Mouse (Mus musculus) stomach, postnatal 0 days (tissue): ENCODE data around the gene Zscan10. TPM values are rescaled to one million over a fixed set of nuclear protein-coding genes. Genes with fewer than 3 reads are reported as not detected.
"Not testable (repeated sequence)": the region's sequence is repeated elsewhere in the genome, so short reads cannot be mapped to it uniquely, and the experiment has no call there.

Source experiments
- ATAC-seq: fragments of 200-750 bp; cut with Nextera tagmentation; 2 replicates; pipeline ENCODE4 v1.8.0; 2017; ENCODE audit not compliant: low FRiP score, low TSS enrichment
- DNase-seq: peaks from one replicate; pipeline ENCODE4 v3.0.0-alpha.2; 2016; ENCODE audit warnings: low spot score
- H3K27ac ChIP-seq: fragments of 300-500 bp; sonication (generic); replicated peaks from 2 replicates; pipeline ENCODE4 v1.5.1; 2014; ENCODE audit warnings: mild to moderate bottlenecking, control low read depth
- H3K27me3 ChIP-seq: fragments of 300-500 bp; sonication (generic); 2 replicates; pipeline ENCODE4 v1.6.1; 2014; ENCODE audit warnings: low read length; ENCODE audit not compliant: control insufficient read depth, insufficient read depth
- H3K36me3 ChIP-seq: fragments of 300-500 bp; sonication (generic); 2 replicates; pipeline ENCODE4 v1.6.1; 2014; ENCODE audit warnings: low read length, mixed read lengths; ENCODE audit not compliant: control insufficient read depth, insufficient read depth
- H3K4me1 ChIP-seq: fragments of 300-500 bp; sonication (generic); replicated peaks from 2 replicates; pipeline ENCODE4 v1.6.1; 2014; ENCODE audit warnings: antibody characterized with exemption; ENCODE audit not compliant: control insufficient read depth, insufficient read depth
- H3K4me2 ChIP-seq: fragments of 300-500 bp; sonication (generic); replicated peaks from 2 replicates; pipeline ENCODE4 v1.6.1; 2014; ENCODE audit warnings: low read depth, mild to moderate bottlenecking, control low read depth, moderate library complexity
- H3K4me3 ChIP-seq: fragments of 300-500 bp; sonication (generic); 2 replicates; pipeline ENCODE4 v1.5.1; 2014; ENCODE audit warnings: low read depth, low read length, control low read depth
- H3K9ac ChIP-seq: fragments of 300-500 bp; sonication (generic); 2 replicates; pipeline ENCODE4 v1.6.1; 2014; ENCODE audit warnings: mild to moderate bottlenecking, low read length, control low read depth, mixed read lengths
- H3K9me3 ChIP-seq: fragments of 300-500 bp; sonication (generic); 2 replicates; pipeline ENCODE4 v1.6.1; 2016; ENCODE audit warnings: low read length; ENCODE audit not compliant: control insufficient read depth
- CTCF ChIP-seq: IDR thresholded peaks from 2 replicates; pipeline ENCODE4 v1.5.1; 2016; ENCODE audit warnings: antibody characterized with exemption, low read depth, mild to moderate bottlenecking, moderate library complexity
- EP300 ChIP-seq: optimal IDR thresholded peaks from 2 replicates; pipeline ENCODE3; 2016; ENCODE audit warnings: antibody characterized with exemption
- WGBS: fragments of 180-500 bp; shearing (Covaris S2); extraction: QIAGEN DNeasy Blood & Tissue Kit; methylation state at CpG from one replicate; pipeline ENCODE4 v1.1.7; 2014; 5-methylcytosine and 5-hydroxymethylcytosine counted together
- polyA plus RNA-seq: library from polyadenylated mRNA; unstranded; fragments of >200 nt; fragmentation: Nextera tagmentation; extraction: Ambion mirVana; gene quantifications from 2 replicates; pipeline ENCODE4 v1.2.1, GENCODE M21; 2015

Zscan10 gene
- polyA plus RNA-seq, 1 experiment from 2014 or later: 0.05 TPM

DNA sequence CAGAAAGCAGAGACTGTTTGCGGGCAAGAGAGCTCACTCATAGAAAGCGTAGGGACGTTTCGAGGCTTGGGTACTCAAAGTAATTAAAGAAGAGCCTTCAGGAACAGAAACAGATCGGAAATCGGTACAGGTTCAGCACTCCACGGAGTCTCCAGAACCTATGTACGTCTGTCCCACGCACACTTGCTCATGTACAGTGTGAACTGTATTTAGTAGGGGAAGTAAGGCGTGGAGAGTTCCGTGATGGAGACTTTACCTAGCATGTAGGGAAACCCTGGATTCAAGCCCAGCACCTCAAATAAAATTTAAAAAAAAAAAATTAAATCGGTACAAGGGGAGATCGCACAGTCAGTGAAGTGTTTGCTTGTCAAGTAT is 7.7 kb upstream of the Zscan10 start:
- Histone ChIP-seq H3K27me3 (no peaks in the 10 kb centered on the region), H3K9me3 (no peaks in the 10 kb centered on the region), H3K9ac (peak overlapping the region; percentile 51), H3K27ac (peak overlapping the region; percentile 56), H3K4me2 (peak overlapping the region; percentile 50), H3K36me3 (no peaks in the 10 kb centered on the region), H3K4me1 (no peaks in the 10 kb centered on the region), H3K4me3 (peak overlapping the region; percentile 43)
- WGBS: 12% methylated on average over 13 of the region's 13 CpGs
- DNase-seq: no peak
- peak; percentile 63 for ATAC-seq
- TF ChIP-seq CTCF: no peak
- TF ChIP-seq EP300: no peak

DNA sequence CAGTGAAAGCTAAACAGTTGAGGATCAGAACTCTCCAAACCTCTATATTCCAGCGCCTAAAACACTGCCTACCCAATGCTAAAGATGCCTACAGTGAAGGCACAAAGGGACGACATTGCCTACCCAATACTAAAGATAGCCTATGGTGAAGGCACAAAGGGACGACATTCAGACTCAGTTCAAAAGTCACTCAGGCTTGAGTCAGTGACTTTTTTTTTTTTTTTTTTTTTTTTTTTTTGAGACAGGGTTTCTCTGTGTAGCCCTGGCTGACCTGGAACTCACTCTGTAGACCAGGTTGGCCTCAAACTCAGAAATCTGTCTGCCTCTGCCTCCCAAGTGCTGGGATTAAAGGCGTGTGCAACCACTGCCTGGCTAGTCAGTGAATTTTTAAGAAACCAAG is 5.5 kb upstream of the Zscan10 start:
- not testable (repeated sequence) for H3K27me3 ChIP-seq, DNase-seq, H3K4me1 ChIP-seq, H3K4me2 ChIP-seq, H3K36me3 ChIP-seq, H3K9ac ChIP-seq, H3K4me3 ChIP-seq, H3K9me3 ChIP-seq, H3K27ac ChIP-seq, ATAC-seq
- WGBS: 80% methylated on average over 4 of the region's 4 CpGs

DNA sequence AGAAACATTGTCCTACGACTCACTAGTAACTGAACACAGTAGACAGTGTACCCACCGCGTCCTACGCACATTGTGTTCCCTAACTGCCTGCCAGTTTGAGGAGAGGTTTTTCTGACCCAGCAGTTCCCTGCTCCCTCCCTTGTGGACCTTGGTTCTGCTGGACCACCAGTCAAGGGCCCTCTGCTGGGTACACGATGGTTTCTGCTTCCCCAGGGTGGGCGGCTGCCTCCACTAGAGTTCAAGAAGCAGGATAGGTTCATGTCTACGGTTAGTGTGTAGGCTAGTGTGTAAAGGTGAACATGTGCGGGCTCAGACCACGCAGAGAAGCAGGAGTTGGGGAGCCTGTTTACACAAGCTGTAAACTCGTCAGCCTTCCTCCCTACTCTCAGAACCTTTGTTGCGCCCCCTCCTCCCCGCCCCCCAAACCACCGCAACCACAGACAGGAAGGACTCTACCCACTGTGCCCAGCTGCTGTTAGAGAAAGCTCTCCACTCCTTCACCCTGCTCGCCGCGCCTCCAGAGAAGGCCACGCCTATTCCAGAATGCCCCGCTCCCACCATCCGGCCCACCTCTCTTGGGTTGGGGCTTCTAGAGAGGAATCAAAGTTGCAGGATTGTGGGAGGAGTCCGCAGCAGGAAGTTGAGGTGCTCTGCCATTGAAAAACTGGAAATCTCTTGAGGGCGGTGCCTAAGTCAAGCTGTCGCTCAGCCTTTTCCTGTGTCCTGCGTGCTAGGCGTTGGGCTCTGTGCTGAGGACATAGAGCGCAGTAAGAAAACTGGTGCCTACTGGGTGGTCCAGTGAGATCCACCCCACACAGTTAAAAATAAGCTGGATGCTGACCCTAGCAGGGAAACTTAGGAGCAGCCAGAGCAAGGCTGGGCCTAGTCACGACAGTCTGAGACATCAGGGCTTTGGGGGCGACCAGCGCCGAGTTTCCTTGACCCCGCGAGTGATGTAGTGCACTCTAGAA is 1.8 kb upstream of the Zscan10 start, which contains the start of gene Zfp13:
TSS of gene Zfp13 (minus strand) at position 906 of the 971 bp plus-strand sequence.
- DNase-seq (peak; percentile 93), ATAC-seq (peak; percentile 99)
- Histone ChIP-seq H3K36me3 (no peaks in the 10 kb centered on the region), H3K27ac (peak within 1 kb of the TSS; percentile 92), H3K4me1 (no peaks in the 10 kb centered on the region), H3K9me3 (no peaks in the 10 kb centered on the region), H3K9ac (peak within 1 kb of the TSS; percentile 73), H3K4me2 (peak within 1 kb of the TSS; percentile 82), H3K27me3 (no peaks in the 10 kb centered on the region), H3K4me3 (peak within 1 kb of the TSS; percentile 49)
- TF ChIP-seq EP300 (no peak), CTCF (peak; percentile 10; the same call in 1 of the 2 replicates)
- WGBS: 5% methylated on average over 31 of the region's 31 CpGs

DNA sequence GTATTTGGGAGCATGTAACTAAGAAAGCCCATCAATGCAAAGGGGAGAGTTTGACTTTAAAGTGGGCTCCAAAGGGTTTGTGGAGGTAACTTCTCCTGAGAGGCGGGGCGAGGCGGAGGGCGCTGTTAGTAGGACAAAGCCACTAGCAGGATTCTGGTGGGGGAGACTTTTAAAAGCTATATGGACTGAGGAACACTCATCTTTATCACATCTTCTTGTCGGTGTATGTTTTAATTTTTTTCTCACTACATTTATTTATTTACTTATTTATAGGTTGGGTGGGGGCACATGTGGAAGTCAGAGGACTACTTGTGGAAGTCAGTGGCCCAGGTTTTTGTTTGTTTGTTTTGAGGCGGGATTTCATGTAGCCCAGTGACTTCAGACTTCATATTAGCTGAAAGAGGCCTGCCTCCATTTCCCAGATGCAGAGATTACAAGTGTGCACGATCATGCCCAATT is 1.0 kb upstream of the Zscan10 start:
- Histone ChIP-seq H3K4me1 (no peaks in the 10 kb centered on the region), H3K27ac (peak overlapping the region; percentile 92), H3K36me3 (no peaks in the 10 kb centered on the region), H3K4me3 (peak overlapping the region; percentile 49), H3K27me3 (no peaks in the 10 kb centered on the region), H3K4me2 (peak overlapping the region; percentile 82), H3K9me3 (no peaks in the 10 kb centered on the region), H3K9ac (peak overlapping the region; percentile 73)
- DNase-seq: no peak
- no peak for ATAC-seq
- TF ChIP-seq CTCF: no peak
- TF ChIP-seq EP300: no peak
- 26% methylated on average over 7 of the region's 7 CpGs for WGBS

DNA sequence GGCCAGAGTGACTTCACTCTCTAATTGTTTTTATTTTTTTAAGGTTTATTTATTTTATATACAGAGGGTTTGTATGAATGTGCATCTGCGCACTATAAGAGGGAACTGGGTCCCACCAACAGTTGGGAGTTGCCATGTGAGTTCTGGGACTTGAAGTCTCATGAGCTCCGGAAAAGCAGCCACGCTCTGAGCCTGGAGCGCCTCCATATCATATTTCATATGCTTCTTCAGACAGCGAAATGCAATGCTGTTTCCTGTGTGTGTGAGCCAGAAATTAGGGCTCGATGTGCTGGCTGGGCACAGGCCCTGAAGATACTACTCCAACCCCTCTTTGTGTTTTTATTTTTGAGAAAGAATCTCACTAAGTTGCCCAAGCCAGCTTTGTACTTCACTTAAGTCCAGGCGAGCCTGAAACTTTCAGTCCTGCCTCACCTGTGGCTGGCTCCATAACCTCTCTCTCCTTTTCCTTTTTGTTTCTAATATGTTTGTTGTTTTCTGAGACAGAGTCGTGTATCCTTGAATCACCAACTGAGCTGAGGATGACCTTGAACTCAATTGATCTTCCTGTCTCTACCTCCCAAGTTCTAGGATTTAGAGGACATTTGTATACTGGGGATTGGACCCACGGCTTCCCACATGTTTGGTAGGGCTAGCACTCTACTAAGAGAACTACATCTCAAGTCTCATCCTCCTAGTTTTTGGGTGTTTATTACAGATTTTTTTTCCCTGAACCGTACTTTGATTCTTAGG is 1.4 kb downstream of the Zscan10 start:
- H3K27ac ChIP-seq: no peak overlapping the region
- DNase-seq (no peak), ATAC-seq (no peak)
- 0 out of 2 replicates have a peak overlapping the region, but pooled peaks have one; percentile 27 for H3K9ac ChIP-seq
- H3K4me3 ChIP-seq: no peak overlapping the region
- no peaks in the 10 kb centered on the region for H3K36me3 ChIP-seq
- no peaks in the 10 kb centered on the region for H3K27me3 ChIP-seq
- WGBS: 43% methylated on average over 10 of the region's 10 CpGs
- no peaks in the 10 kb centered on the region for H3K4me1 ChIP-seq
- no peak overlapping the region for H3K4me2 ChIP-seq
- no peaks in the 10 kb centered on the region for H3K9me3 ChIP-seq
- TF ChIP-seq EP300: no peak
- no peak for TF ChIP-seq CTCF
